Mouse (Mus musculus): ENCODE measurements around the gene Adcy10. TPM values are rescaled to one million over a fixed set of nuclear protein-coding genes. Genes with fewer than 3 reads are reported as not detected.

Gene Adcy10
- total RNA-seq (2014; fragmentation: Nextera tagmentation) (0.94 TPM in 1 of 2 replicates, not detected in the other), total RNA-seq (2017) (3.2 TPM in 1 of 2 replicates, not detected in the other)

- no peak for ATAC-seq (replicated peaks; ENCODE audit: low FRiP score, low TSS enrichment, poor library complexity, severe bottlenecking)
Observed at GRCm38 (mm10) chr1:165484688-165485233, at the start of gene Adcy10. Adcy10 (plus strand) TSS chr1:165485183.

- ATAC-seq (replicated peaks; ENCODE audit: low FRiP score, low TSS enrichment, poor library complexity, severe bottlenecking), result 0 out of 2 replicates have a peak, but pooled peaks have one; percentile 26
Observed at GRCm38 (mm10) chr1:165438289-165439021, 46.5 kb upstream of the Adcy10 start.

GRCm38 (mm10) chr1:165440788-165441187, 44.2 kb upstream of the Adcy10 start:
- ATAC-seq (replicated peaks; ENCODE audit: low FRiP score, low TSS enrichment, poor library complexity, severe bottlenecking), result no peak

- peak; percentile 55; the same call in 1 of the 2 replicates for ATAC-seq (replicated peaks; ENCODE audit: low FRiP score, low TSS enrichment, poor library complexity, severe bottlenecking)
Observed at GRCm38 (mm10) chr1:165441201-165441600, 43.8 kb upstream of the Adcy10 start.

GRCm38 (mm10) chr1:165441719-165442118, 43.3 kb upstream of the Adcy10 start:
- no peak for ATAC-seq (replicated peaks; ENCODE audit: low FRiP score, low TSS enrichment, poor library complexity, severe bottlenecking)

- ATAC-seq (replicated peaks; ENCODE audit: low FRiP score, low TSS enrichment, poor library complexity, severe bottlenecking), result no peak
Observed at GRCm38 (mm10) chr1:165459041-165459502, 25.9 kb upstream of the Adcy10 start.

DNA sequence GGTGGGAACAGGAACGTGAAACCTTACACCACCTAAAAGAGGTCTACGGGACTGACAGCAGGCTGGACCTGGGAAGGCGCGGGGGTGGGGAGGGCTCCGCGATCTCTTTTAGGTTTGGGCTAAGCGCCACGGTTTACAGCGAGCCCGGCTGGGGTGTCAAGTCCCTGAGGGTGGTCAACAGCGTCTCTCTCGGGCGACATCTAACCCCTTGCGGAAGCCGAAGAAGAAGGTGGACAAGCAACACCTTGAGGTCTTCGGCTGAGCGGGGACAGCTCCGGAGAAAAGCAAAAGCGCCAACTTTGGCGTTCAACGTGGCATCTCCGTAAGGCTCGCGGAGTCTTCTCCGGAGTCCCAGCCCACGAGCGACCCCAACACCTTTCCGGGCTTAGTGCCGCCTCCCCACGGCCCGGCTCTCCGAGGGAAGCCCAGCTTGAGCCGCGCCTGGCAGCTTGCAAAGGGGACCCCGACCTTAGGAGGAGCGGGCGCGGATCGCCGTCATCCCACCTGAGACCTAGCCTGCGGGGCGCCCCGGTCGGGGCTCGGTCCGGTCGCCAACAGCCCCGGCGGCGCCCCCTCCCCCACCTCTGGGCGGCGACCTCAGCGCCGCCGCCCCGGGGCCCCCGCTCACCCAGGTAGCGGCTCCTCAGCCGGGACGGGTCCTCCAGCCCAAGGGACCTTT, 25.3 kb upstream of the Adcy10 start:
- peak; percentile 8 for ATAC-seq (replicated peaks; ENCODE audit: low FRiP score, low TSS enrichment, poor library complexity, severe bottlenecking)

- peak; percentile 83 for ATAC-seq (replicated peaks; ENCODE audit: low FRiP score, low TSS enrichment, poor library complexity, severe bottlenecking)
Observed at GRCm38 (mm10) chr1:165460360-165460800, 24.6 kb upstream of the Adcy10 start, which contains the start of the genes Dcaf6 and Mpc2. Dcaf6 (minus strand) TSS chr1:165460475. Mpc2 (plus strand) TSS chr1:165460637.

DNA sequence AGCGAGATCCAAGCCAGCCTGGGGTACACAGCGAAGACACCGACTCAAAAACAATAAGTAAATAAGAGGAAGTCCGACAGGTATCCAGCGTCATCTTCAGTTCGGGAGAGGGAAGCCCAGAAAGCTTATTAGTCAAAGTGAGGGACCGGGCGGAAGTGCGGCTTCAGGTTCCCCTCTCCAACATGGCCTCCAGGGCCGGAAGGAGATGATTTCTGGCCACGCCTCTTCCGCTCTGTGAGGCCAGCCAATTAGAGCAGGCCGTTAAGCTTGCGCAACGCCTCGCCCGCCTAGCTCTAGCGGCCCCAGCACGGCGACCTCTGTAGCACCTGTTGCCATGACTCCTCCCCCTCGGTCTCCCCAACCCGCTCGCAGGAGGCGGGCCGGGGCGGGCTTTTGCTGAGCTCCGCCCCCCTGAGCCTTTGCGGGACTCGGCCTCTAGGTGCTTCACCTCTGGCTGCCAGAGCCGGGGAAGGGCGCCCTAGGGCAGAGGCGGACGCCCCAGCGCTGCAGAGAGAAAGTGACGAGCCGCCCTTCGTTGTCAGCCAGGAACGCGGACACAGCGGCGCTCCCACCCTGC, 24.1 kb upstream of the Adcy10 start:
- ATAC-seq (replicated peaks; ENCODE audit: low FRiP score, low TSS enrichment, poor library complexity, severe bottlenecking), result peak; percentile 91

GRCm38 (mm10) chr1:165461681-165462080, 23.3 kb upstream of the Adcy10 start:
- ATAC-seq (replicated peaks; ENCODE audit: low FRiP score, low TSS enrichment, poor library complexity, severe bottlenecking), result no peak

DNA sequence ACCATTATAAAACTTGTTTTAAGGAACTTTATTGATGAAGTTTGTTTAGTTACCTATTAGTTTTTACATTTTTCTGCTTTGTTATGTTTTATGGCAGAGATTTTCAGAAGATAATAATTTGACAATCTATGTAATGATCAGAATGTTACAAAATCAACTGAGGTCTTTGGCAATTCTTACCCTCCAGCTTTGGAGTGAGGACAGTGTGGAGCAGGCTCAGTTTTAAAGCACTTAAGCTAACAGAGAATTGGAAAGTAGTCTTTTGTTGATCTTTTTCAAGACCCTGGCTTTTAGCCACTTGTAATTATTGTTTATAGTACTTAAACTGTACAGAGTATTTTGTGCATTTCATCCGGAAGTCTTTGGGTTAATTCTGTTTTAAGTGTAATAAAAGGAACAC, 22.1 kb upstream of the Adcy10 start:
- no peak for ATAC-seq (replicated peaks; ENCODE audit: low FRiP score, low TSS enrichment, poor library complexity, severe bottlenecking)

GRCm38 (mm10) chr1:165464574-165464973, 20.4 kb upstream of the Adcy10 start:
- ATAC-seq (replicated peaks; ENCODE audit: low FRiP score, low TSS enrichment, poor library complexity, severe bottlenecking), result no peak

DNA sequence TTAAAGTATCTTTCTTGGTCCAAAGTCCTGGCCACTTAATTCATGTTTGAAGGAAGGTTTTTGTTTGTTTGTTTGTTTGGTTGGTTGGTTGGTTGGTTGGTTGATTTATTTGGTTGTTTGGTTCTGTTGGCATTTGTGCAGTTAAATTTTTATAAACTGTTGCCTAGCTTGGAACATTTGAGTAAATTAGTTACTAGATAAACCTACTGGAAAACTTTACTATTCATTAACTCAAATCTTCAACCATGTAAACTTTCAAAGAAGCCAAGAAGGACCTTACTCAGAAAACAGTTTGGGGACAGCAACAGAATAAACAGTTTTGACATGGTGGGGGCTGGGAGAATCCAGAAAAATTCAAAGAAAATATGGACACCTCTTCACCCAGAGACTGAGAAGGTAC, 16.0 kb upstream of the Adcy10 start:
- no peak for ATAC-seq (replicated peaks; ENCODE audit: low FRiP score, low TSS enrichment, poor library complexity, severe bottlenecking)

DNA sequence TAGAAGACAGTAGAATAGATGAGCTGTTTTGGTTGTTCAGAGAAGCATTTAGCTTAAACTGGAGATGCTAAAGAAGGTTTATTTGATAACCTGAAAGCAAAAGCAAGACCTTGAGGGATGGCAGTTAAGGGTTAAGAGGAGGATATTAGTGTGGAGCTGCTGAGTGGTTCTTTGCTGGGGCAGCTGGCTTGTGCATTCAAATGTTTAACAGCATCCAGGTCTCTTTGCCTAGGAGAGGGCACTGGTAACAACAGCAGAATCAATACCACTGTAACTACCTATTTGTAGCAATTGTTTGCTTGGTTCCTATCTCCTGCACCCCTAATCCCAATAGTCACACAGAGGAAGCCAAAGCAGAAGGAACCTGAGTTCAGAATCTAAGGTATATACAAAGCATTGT, 15.3 kb upstream of the Adcy10 start:
- ATAC-seq (replicated peaks; ENCODE audit: low FRiP score, low TSS enrichment, poor library complexity, severe bottlenecking), result no peak

DNA sequence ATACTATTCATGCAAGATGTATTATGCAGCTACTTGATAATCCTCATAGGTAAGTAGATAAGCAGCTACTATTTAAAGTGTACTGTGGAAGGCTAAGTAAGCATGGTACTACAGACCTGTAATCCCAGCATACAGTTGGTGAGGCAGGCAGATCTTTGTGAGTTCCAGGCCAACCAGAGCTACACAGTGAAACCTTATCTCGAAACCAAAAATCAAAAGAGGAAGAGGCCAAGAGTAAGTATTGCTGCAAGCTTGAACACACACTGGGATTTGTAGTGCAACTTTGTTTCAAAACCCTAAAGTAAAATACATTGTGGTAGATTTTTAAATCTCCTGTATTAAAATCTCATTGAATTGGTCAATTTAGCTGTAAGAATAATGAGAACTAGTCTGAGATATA, 13.5 kb upstream of the Adcy10 start:
- ATAC-seq (replicated peaks; ENCODE audit: low FRiP score, low TSS enrichment, poor library complexity, severe bottlenecking), result no peak

DNA sequence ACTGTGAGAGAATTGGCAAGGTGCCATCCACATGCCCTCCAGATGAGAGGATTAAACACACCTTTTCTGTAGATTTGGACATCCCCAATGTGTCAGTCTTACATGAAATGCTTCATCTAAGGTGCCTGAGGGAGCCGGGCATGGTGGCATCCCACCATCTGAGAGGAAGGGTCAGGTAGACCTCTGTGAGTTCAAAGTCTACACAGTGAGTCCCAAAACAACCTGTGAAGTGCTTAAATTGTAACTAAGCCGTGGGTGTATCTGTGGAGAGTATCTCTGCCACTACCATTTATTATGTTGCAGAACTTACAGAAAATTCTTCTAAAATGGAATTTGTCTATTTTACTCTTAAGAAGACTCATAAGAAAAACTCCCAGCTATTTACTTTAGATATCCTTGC, 1.1 kb downstream of the Adcy10 start:
- no peak for ATAC-seq (replicated peaks; ENCODE audit: low FRiP score, low TSS enrichment, poor library complexity, severe bottlenecking)

DNA sequence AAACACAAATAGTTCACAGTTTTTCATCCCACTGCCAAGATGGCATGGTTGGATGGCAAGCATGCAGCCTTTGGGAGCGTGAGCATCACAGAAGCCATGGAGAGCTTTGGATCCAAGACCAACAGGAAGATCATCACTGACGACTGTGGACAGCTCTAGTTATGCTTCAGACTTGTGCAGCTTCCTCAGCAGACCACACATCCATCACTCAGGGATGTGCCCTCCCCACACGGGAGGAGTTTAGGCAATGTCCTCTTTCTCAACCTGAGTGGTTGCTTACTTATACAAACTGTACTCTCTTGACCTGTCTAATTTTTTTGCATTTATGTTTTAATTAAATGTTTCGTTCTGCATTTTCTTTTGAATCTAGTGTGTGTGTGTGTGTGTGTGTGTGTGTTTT, 4.2 kb downstream of the Adcy10 start:
- ATAC-seq (replicated peaks; ENCODE audit: low FRiP score, low TSS enrichment, poor library complexity, severe bottlenecking), result no peak

DNA sequence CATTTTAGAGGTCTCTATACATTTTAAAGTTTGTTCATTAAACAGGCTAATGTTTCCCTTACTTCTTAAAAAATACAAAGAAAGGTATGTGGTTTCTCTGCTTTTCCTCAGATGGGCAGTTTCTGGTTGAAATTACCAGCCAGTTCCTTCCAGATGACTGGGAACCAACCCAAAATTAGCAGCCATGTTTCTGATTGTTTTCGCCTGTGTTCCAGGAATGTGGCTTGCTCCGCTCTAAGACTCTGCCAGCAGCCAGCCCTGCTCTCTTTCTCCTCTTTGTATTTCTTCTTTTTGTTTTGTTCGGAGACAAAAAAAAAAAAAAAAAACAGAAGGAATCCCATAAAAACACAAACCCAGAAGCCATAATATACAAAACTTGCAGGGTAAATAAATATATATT, 13.9 kb downstream of the Adcy10 start:
- no peak for ATAC-seq (replicated peaks; ENCODE audit: low FRiP score, low TSS enrichment, poor library complexity, severe bottlenecking)

DNA sequence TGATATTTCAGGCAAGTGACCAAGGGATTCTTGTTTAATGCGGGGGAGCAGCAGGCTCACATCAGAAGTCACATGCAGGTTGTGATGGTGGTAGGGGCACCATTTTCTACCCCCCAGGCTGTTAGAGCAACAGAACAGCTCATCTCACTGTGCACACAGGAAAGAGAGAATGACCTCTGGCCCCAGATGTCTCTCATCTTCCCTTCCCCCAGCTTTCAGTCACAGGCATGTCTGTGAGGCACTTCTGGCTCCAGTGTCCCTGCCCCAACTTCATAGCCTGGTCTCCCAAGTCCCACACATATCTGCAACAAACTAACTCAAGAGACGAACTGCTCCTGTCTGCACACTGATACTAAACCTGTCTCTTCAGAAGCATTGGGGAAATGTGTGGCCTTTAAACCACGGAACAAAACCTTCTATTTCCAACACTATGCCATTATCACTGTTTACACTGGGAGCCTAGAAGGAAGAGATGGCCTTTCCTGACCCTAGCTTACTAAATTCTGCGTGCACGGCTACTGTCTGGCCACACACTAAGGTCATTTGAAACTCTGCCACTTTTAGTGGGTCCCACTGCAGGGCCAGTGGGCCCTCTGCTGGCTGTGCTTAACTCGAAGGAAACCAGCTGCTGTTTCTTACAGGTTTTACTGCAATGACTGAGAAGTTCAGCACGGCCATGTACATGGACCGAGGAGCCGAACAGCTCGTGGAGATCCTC, 18.5 kb downstream of the Adcy10 start:
- peak; percentile 63; the same call in 1 of the 2 replicates for ATAC-seq (replicated peaks; ENCODE audit: low FRiP score, low TSS enrichment, poor library complexity, severe bottlenecking)

Measured in megakaryocyte-erythroid progenitor cell, adult 5-6 weeks (primary cell).